Mouse (Mus musculus): ENCODE results near the gene Ube2j1.

GRCm38 (mm10) chr4:33012484-33012883 lies 18.7 kb upstream of the Ube2j1 start:
- TF ChIP-seq MYOD1 (IDR thresholded peaks at IDR 0.05; ENCODE audit: control insufficient read depth, insufficient read length, low read depth) (no peak), CTCF (IDR thresholded peaks at IDR 0.05; ENCODE audit: control insufficient read depth, insufficient read depth, insufficient read length) (no peak)
